Mouse (Mus musculus) heart, embryonic 15.5 days (tissue): Measurements from ENCODE around the gene Spcs2. TPM values are rescaled to one million over a fixed set of nuclear protein-coding genes. Genes with fewer than 3 reads are reported as not detected.
"Not testable (repeated sequence)": the region's sequence is repeated elsewhere in the genome, so short reads cannot be mapped to it uniquely, and the experiment has no call there.

Experiments
- ATAC-seq: fragments of 200-750 bp; cut with Nextera tagmentation; replicated peaks from 2 replicates; pipeline ENCODE4 v1.8.0; 2017; ENCODE audit warnings: low read depth, moderate TSS enrichment; ENCODE audit not compliant: insufficient number of reproducible peaks, insufficient read depth, low FRiP score
- H3K27ac ChIP-seq: fragments of 300-500 bp; sonication (generic); 2 replicates; pipeline ENCODE4 v1.5.1; 2015; ENCODE audit warnings: mild to moderate bottlenecking, inconsistent platforms
- H3K27me3 ChIP-seq: fragments of 300-500 bp; sonication (generic); 2 replicates; pipeline ENCODE4 v1.6.1; 2015; ENCODE audit warnings: inconsistent platforms
- H3K36me3 ChIP-seq: fragments of 300-500 bp; sonication (generic); 2 replicates; pipeline ENCODE4 v1.6.1; 2015; ENCODE audit warnings: mild to moderate bottlenecking, inconsistent platforms
- H3K4me1 ChIP-seq: fragments of 300-500 bp; sonication (generic); replicated peaks from 2 replicates; pipeline ENCODE4 v1.6.1; 2015; ENCODE audit warnings: inconsistent platforms
- H3K4me2 ChIP-seq: fragments of 300-500 bp; sonication (generic); 2 replicates; pipeline ENCODE4 v1.6.1; 2015; ENCODE audit warnings: inconsistent platforms, mild to moderate bottlenecking, moderate library complexity
- H3K4me3 ChIP-seq: fragments of 300-500 bp; sonication (generic); 2 replicates; pipeline ENCODE4 v1.5.1; 2015; ENCODE audit warnings: mild to moderate bottlenecking, inconsistent platforms
- H3K9ac ChIP-seq: fragments of 300-500 bp; sonication (generic); 2 replicates; pipeline ENCODE4 v1.6.1; 2015; ENCODE audit warnings: mild to moderate bottlenecking, inconsistent platforms
- H3K9me3 ChIP-seq: fragments of 300-500 bp; sonication (generic); replicated peaks from 2 replicates; pipeline ENCODE4 v1.6.1; 2016; ENCODE audit warnings: inconsistent platforms
- WGBS: fragments of 180-500 bp; shearing (Covaris S2); methylation state at CpG from one replicate; pipeline ENCODE4 v1.1.7; 2015; ENCODE audit warnings: mixed read lengths; 5-methylcytosine and 5-hydroxymethylcytosine counted together
- polyA plus RNA-seq: library from polyadenylated mRNA; unstranded; fragments of >200 nt; fragmentation: Nextera tagmentation; extraction: Ambion mirVana; gene quantifications from 2 replicates; pipeline ENCODE4 v1.2.1, GENCODE M21; 2015

Gene Spcs2
- polyA plus RNA-seq, 1 experiment from 2014 or later: 188 TPM

DNA sequence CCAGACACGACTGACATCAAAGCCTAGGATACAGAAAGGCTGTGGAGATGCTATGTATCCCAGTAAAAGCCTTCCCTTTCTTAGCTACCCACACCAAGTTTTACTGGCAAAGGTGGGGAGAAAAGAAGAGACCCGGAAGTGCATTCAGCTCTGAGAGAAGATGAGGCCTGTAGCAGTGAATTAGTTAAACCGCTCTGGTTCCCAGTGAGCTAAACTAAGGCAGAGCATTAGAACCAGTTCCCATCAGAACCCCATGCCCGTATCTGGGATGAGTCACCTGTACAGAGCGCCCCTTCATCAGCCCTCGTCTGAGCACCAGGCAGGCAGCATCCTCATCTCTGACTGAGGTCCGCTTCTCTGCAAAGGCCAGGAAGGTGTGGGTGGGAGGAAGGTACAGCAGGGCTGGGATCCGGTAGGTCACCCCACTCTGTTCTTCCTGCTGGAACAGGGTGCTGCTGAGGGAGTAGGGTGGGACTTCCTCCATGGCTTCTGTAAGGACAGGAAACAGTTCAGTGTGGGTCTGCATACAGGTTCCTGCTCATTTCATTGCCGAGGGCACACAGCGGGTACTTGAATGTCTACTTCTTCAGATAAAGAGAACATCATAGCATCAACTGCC, 40.1 kb downstream of the Spcs2 start:
- WGBS: 85% methylated on average over 10 of the region's 10 CpGs
- Histone ChIP-seq H3K4me3 (no peak overlapping the region), H3K9me3 (no peaks in the 10 kb centered on the region), H3K36me3 (no peaks in the 10 kb centered on the region), H3K4me1 (peaks cover 37% of the 10 kb centered on the region), H3K27me3 (no peaks in the 10 kb centered on the region), H3K4me2 (no peak overlapping the region), H3K27ac (peak overlapping the region; percentile 22; the same call in 1 of the 2 replicates), H3K9ac (no peak overlapping the region)
- no peak for ATAC-seq

DNA sequence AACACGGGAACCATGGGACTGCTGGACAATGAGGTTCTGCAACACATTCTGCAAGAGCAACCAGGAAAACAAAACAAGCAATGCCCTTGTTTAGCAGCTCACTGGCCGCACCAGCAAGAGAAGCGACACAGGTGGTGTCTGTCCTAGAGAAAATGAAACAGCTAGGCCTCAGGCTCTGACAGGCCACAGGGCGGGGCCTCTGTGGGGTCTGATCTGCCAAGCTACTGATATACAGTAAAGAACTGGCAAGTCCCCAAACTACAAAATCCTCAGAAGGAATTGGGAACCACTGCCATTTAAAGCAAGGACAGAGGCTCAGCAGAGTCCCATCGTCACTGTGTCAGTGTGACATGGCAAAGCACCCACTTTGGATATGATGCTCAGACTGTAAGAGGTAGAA, 40.8 kb downstream of the Spcs2 start:
- no peak overlapping the region for H3K9ac ChIP-seq
- peak overlapping the region; percentile 22; the same call in 1 of the 2 replicates for H3K27ac ChIP-seq
- no peaks in the 10 kb centered on the region for H3K36me3 ChIP-seq
- ATAC-seq: peak; percentile 58
- no peak overlapping the region for H3K4me3 ChIP-seq
- H3K9me3 ChIP-seq: no peaks in the 10 kb centered on the region
- no peaks in the 10 kb centered on the region for H3K27me3 ChIP-seq
- H3K4me1 ChIP-seq: peaks cover 39% of the 10 kb centered on the region
- 68% methylated on average over 5 of the region's 5 CpGs for WGBS
- H3K4me2 ChIP-seq: no peak overlapping the region

DNA sequence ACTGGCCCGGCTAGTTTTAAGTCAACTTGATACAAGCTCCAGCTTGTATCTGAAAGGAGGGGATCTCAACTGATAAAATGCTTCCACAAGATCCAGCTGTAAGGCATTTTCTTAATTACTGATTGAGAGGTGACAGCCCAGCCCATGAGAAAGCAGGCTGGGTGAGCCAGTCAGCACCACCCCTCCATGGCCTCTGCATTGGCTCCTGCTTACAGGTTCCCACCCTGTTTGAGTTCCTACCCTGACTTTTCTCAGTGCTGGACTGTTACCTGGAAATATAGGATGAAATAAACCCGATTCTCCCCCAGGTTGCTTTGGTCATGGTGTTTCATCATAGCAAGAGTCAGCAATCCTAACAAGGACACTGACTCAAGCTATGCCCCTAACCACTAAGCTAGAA, 41.3 kb downstream of the Spcs2 start:
- Histone ChIP-seq H3K4me2 (no peak overlapping the region), H3K27me3 (no peaks in the 10 kb centered on the region), H3K4me1 (peaks cover 37% of the 10 kb centered on the region), H3K9me3 (no peaks in the 10 kb centered on the region), H3K9ac (no peak overlapping the region), H3K36me3 (no peaks in the 10 kb centered on the region), H3K27ac (no peak overlapping the region), H3K4me3 (no peak overlapping the region)
- no peak for ATAC-seq
- 57% methylated on average over 2 of the region's 2 CpGs for WGBS

- Histone ChIP-seq H3K4me2 (peak overlapping the region; percentile 40), H3K9ac (peak overlapping the region; percentile 3; the same call in 1 of the 2 replicates), H3K27ac (peak overlapping the region; percentile 52; the same call in 1 of the 2 replicates), H3K4me1 (peaks cover 15% of the 10 kb centered on the region)
- 23% methylated on average over 9 of the region's 9 CpGs for WGBS
- H3K4me3 ChIP-seq, H3K36me3 ChIP-seq, H3K9me3 ChIP-seq, ATAC-seq, H3K27me3 ChIP-seq: not testable (repeated sequence)
Observed at GRCm38 (mm10) chr7:99818181-99818725, 45.0 kb downstream of the Spcs2 start.

DNA sequence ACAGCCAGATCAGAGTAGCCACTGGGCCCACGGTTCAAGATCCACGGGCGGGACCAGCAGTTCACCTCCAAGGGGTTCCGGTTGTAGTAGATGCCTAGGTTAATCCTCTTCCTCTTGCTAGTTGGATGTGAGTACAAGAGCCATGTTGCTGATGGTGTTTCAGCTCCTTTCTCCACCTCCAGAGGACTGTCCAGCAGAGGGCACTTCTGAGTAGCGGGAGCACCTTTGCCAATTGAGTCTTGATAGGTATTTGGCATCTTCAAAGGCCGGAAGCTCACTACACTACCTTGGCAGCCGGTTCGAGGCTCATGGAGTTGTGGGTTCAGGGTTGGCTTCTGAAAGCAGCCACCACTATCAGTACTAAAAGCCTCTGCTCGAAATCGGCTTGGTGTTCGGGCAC, 49.9 kb downstream of the Spcs2 start:
- Histone ChIP-seq H3K36me3 (no peaks in the 10 kb centered on the region), H3K9ac (no peak overlapping the region), H3K4me1 (peaks cover 4% of the 10 kb centered on the region), H3K27me3 (no peaks in the 10 kb centered on the region), H3K27ac (no peak overlapping the region), H3K9me3 (no peaks in the 10 kb centered on the region), H3K4me3 (no peak overlapping the region), H3K4me2 (no peak overlapping the region)
- WGBS: 85% methylated on average over 11 of the region's 11 CpGs
- no peak for ATAC-seq

- Histone ChIP-seq H3K9me3 (no peaks in the 10 kb centered on the region), H3K9ac (no peak overlapping the region), H3K4me3 (no peak overlapping the region), H3K27ac (no peak overlapping the region), H3K36me3 (no peaks in the 10 kb centered on the region), H3K4me1 (no peaks in the 10 kb centered on the region), H3K4me2 (no peak overlapping the region), H3K27me3 (no peaks in the 10 kb centered on the region)
- ATAC-seq: no peak
- 85% methylated on average over 4 of the region's 4 CpGs for WGBS
Observed at GRCm38 (mm10) chr7:99811661-99812060, 51.6 kb downstream of the Spcs2 start.

DNA sequence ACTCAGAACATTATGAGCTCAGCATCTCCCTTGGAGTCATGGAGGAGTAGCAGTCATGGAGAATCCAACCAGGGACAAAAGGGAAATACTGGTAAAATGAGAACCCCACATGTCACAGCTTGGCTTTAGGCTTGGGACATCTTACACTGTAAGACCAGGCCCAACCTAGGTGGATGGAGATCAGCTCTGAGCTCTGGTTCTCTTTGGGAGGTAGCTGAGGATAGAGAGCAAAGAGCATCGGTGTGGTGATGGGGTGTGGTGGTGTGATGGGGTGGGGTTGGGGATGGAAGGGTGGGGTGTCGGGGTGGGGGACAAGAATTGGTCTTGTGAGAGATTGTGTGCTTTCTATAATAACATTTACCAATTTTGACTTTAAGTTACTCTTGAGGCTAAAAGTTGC, 52.4 kb downstream of the Spcs2 start:
- H3K36me3 ChIP-seq: no peaks in the 10 kb centered on the region
- no peak overlapping the region for H3K9ac ChIP-seq
- H3K4me1 ChIP-seq: no peaks in the 10 kb centered on the region
- 89% methylated on average over 2 of the region's 2 CpGs for WGBS
- no peaks in the 10 kb centered on the region for H3K27me3 ChIP-seq
- H3K27ac ChIP-seq: no peak overlapping the region
- H3K4me3 ChIP-seq: no peak overlapping the region
- no peaks in the 10 kb centered on the region for H3K9me3 ChIP-seq
- ATAC-seq: no peak
- H3K4me2 ChIP-seq: no peak overlapping the region

- not testable (repeated sequence) for H3K27ac ChIP-seq, H3K9ac ChIP-seq, H3K4me3 ChIP-seq, H3K36me3 ChIP-seq, H3K4me1 ChIP-seq, H3K4me2 ChIP-seq, H3K27me3 ChIP-seq, H3K9me3 ChIP-seq, ATAC-seq
- WGBS: 35% methylated on average over 7 of the region's 7 CpGs
Observed at GRCm38 (mm10) chr7:99807043-99807442, 56.2 kb downstream of the Spcs2 start.

GRCm38 (mm10) chr7:99805340-99805739, 57.9 kb downstream of the Spcs2 start:
- Histone ChIP-seq H3K36me3 (no peaks in the 10 kb centered on the region), H3K4me2 (no peak overlapping the region), H3K27ac (no peak overlapping the region), H3K9ac (no peak overlapping the region), H3K9me3 (no peaks in the 10 kb centered on the region), H3K4me3 (no peak overlapping the region), H3K27me3 (no peaks in the 10 kb centered on the region), H3K4me1 (no peaks in the 10 kb centered on the region)
- ATAC-seq: no peak
- 84% methylated on average over 1 of the region's 1 CpGs for WGBS

- not testable (repeated sequence) for H3K27me3 ChIP-seq, H3K4me1 ChIP-seq, H3K9ac ChIP-seq, H3K4me3 ChIP-seq, H3K4me2 ChIP-seq, H3K27ac ChIP-seq, H3K36me3 ChIP-seq, ATAC-seq, H3K9me3 ChIP-seq
- 76% methylated on average over 3 of the region's 3 CpGs for WGBS
Observed at GRCm38 (mm10) chr7:99804033-99804432, 59.2 kb downstream of the Spcs2 start.

DNA sequence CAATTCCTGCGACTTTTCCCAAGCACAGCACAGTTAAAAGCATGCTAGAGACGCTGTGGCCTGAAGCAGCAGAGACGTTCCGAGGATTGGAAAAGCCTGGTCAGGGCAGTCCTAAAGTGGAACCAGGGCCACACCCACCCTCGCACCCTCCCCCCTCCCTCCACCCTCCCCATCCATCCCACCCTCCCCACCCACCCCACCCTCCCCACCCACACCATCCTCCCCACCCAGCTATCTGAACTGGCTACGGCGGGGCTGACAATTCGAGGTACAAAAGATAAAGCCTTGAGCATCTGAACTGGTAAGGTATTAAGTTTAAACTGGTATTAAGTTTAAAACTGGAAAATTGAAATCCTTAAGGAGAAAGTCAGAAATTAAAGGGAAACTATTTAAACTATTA, 59.7 kb downstream of the Spcs2 start:
- Histone ChIP-seq H3K27me3 (0 out of 2 replicates have a peak, but pooled peaks cover 5% of the 10 kb centered on the region), H3K27ac (no peak overlapping the region), H3K4me1 (no peaks in the 10 kb centered on the region), H3K4me3 (no peak overlapping the region), H3K36me3 (no peaks in the 10 kb centered on the region), H3K4me2 (no peak overlapping the region), H3K9me3 (no peaks in the 10 kb centered on the region), H3K9ac (no peak overlapping the region)
- WGBS: 60% methylated on average over 8 of the region's 8 CpGs
- no peak for ATAC-seq

GRCm38 (mm10) chr7:99799118-99799517, 64.1 kb downstream of the Spcs2 start:
- WGBS: 59% methylated on average over 7 of the region's 7 CpGs
- ATAC-seq: no peak
- no peak overlapping the region for H3K4me2 ChIP-seq
- no peak overlapping the region for H3K27ac ChIP-seq
- H3K4me3 ChIP-seq: no peak overlapping the region
- H3K9ac ChIP-seq: no peak overlapping the region
- H3K27me3 ChIP-seq: peaks cover 24% of the 10 kb centered on the region
- no peaks in the 10 kb centered on the region for H3K36me3 ChIP-seq
- peaks cover 8% of the 10 kb centered on the region for H3K4me1 ChIP-seq
- no peaks in the 10 kb centered on the region for H3K9me3 ChIP-seq
